Mouse (Mus musculus): Measurements from ENCODE around the gene Dbp. TPM values are rescaled to one million over a fixed set of nuclear protein-coding genes. Genes with fewer than 3 reads are reported as not detected.

The Dbp gene
- polyA plus RNA-seq, 1 experiment: 26.2 TPM

DNA sequence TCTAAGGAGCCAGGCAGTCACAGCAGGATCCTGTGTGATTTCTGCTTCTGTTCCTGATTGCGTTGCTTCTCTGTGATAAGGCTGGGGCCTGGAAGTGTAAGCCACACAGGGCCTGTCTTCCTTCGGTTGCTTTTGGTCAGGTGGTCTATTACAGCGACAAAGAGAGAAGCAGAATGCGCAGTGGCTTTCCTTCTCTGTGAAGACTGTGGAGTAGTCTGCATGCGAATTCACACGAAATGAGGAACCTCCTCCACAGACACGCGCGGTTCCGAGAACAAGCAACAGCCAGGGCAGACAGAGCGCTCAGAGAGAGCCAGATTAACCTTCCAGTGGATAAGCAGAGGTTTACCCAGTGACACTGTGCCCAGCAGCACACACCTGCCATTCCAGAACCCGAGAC is 36.4 kb downstream of the Dbp start:
- H3K36me3 ChIP-seq (ENCODE audit: control insufficient read depth, insufficient read depth): no peaks in the 10 kb centered on the region
- TF ChIP-seq TCF3 (IDR thresholded peaks at IDR 0.05; ENCODE audit: insufficient read length, low read depth): no peak
- TF ChIP-seq POLR2AphosphoS2 (IDR thresholded peaks at IDR 0.05; ENCODE audit: insufficient read length, low read depth): no peak
- no peak for TF ChIP-seq MYOD1 (IDR thresholded peaks at IDR 0.05; ENCODE audit: control insufficient read depth in 1 of 3, insufficient read length in 2 of 3, low read depth in 2 of 3)
- TF ChIP-seq MYOG (IDR thresholded peaks at IDR 0.05; ENCODE audit: control insufficient read depth in 1 of 3, insufficient read depth in 1 of 3, insufficient read length in 2 of 3, low read depth in 2 of 3): no peak
- no peak for TF ChIP-seq MAX (IDR thresholded peaks at IDR 0.05; ENCODE audit: low read depth)
- no peak for TF ChIP-seq USF1 (IDR thresholded peaks at IDR 0.05; ENCODE audit: low read depth)
- no peak for TF ChIP-seq SRF (IDR thresholded peaks at IDR 0.05; ENCODE audit: control insufficient read depth, insufficient read length, low read depth)
- no peak for TF ChIP-seq CEBPB (IDR thresholded peaks at IDR 0.05; ENCODE audit: insufficient read depth, poor library complexity, severe bottlenecking)
- TF ChIP-seq TCF12 (IDR thresholded peaks at IDR 0.05; ENCODE audit: insufficient read depth, poor library complexity, severe bottlenecking): no peak
- TF ChIP-seq POLR2A (IDR thresholded peaks at IDR 0.05; ENCODE audit: insufficient read length, low read depth): no peak
- TF ChIP-seq REST (IDR thresholded peaks at IDR 0.05; ENCODE audit: insufficient read depth, insufficient read length): no peak
- no peak for TF ChIP-seq E2F4 (IDR thresholded peaks at IDR 0.05; ENCODE audit: insufficient read depth)
- H3ac ChIP-seq (ENCODE audit: control insufficient read depth, insufficient read length): no peak overlapping the region
- no peaks in the 10 kb centered on the region for H3K79me2 ChIP-seq (ENCODE audit: control insufficient read depth, insufficient read depth)
- no peaks in the 10 kb centered on the region for H3K27me3 ChIP-seq (ENCODE audit: control insufficient read depth, insufficient read depth, insufficient read length)
- H3K4me3 ChIP-seq: no peak overlapping the region
- H3K4me2 ChIP-seq (ENCODE audit: low read depth): no peak overlapping the region

DNA sequence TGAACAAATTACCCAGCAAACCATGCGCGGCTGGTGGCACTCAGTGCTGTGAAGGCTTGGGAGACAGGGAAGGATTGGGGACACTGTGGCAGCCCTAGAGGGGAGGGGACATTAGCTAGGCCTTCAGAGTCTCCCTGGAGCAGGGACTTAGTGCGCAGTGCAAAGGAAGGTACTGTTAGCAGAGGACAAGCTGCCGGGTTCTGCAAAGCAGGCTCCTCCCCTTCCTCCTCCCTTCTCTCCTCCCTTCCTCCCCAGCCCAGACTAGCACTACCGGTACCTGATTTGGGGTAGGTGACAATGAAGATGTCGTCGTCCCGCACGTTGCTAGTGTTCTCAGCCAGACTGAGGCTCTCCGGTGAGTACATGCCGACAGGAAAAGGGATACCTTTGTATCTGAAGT is 36.9 kb downstream of the Dbp start:
- Histone ChIP-seq H3K4me2 (ENCODE audit: low read depth) (no peak overlapping the region), H3K4me3 (no peak overlapping the region), H3K36me3 (ENCODE audit: control insufficient read depth, insufficient read depth) (no peaks in the 10 kb centered on the region), H3K27me3 (ENCODE audit: control insufficient read depth, insufficient read depth, insufficient read length) (no peaks in the 10 kb centered on the region), H3ac (ENCODE audit: control insufficient read depth, insufficient read length) (no peak overlapping the region), H3K79me2 (ENCODE audit: control insufficient read depth, insufficient read depth) (no peaks in the 10 kb centered on the region)
- TF ChIP-seq MYOD1 (IDR thresholded peaks at IDR 0.05; ENCODE audit: control insufficient read depth in 1 of 3, insufficient read length in 2 of 3, low read depth in 2 of 3): no peak
- TF ChIP-seq SRF (IDR thresholded peaks at IDR 0.05; ENCODE audit: control insufficient read depth, insufficient read length, low read depth): no peak
- no peak for TF ChIP-seq POLR2A (IDR thresholded peaks at IDR 0.05; ENCODE audit: insufficient read length, low read depth)
- no peak for TF ChIP-seq REST (IDR thresholded peaks at IDR 0.05; ENCODE audit: insufficient read depth, insufficient read length)
- TF ChIP-seq TCF12 (IDR thresholded peaks at IDR 0.05; ENCODE audit: insufficient read depth, poor library complexity, severe bottlenecking): no peak
- no peak for TF ChIP-seq USF1 (IDR thresholded peaks at IDR 0.05; ENCODE audit: low read depth)
- no peak for TF ChIP-seq MAX (IDR thresholded peaks at IDR 0.05; ENCODE audit: low read depth)
- TF ChIP-seq TCF3 (IDR thresholded peaks at IDR 0.05; ENCODE audit: insufficient read length, low read depth): no peak
- no peak for TF ChIP-seq E2F4 (IDR thresholded peaks at IDR 0.05; ENCODE audit: insufficient read depth)
- TF ChIP-seq POLR2AphosphoS2 (IDR thresholded peaks at IDR 0.05; ENCODE audit: insufficient read length, low read depth): no peak
- TF ChIP-seq MYOG (IDR thresholded peaks at IDR 0.05; ENCODE audit: control insufficient read depth in 1 of 3, insufficient read depth in 1 of 3, insufficient read length in 2 of 3, low read depth in 2 of 3): no peak
- no peak for TF ChIP-seq CEBPB (IDR thresholded peaks at IDR 0.05; ENCODE audit: insufficient read depth, poor library complexity, severe bottlenecking)

DNA sequence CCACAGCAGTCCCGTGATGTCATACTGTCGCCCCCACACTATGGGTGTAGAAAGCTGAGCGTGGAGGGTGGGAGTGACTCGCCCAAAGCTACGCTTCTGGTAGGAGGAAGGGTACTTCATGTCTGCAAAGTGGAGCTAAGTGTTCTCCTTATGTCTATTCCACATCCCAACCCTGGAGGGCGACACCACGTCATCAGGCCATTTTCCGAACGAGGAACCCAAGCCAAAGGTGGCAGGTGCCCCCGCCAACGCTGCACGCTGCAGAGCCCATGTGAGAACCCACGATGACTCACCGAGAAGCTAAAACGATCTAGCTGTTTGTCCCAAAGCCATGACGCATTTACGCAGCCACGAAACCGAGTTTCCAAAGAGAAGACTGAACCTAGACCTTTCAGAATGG is 37.5 kb downstream of the Dbp start:
- no peaks in the 10 kb centered on the region for H3K79me2 ChIP-seq (ENCODE audit: control insufficient read depth, insufficient read depth)
- H3ac ChIP-seq (ENCODE audit: control insufficient read depth, insufficient read length): no peak overlapping the region
- H3K36me3 ChIP-seq (ENCODE audit: control insufficient read depth, insufficient read depth): no peaks in the 10 kb centered on the region
- H3K4me3 ChIP-seq: no peak overlapping the region
- no peaks in the 10 kb centered on the region for H3K27me3 ChIP-seq (ENCODE audit: control insufficient read depth, insufficient read depth, insufficient read length)
- TF ChIP-seq POLR2AphosphoS2 (IDR thresholded peaks at IDR 0.05; ENCODE audit: insufficient read length, low read depth) (no peak), SRF (IDR thresholded peaks at IDR 0.05; ENCODE audit: control insufficient read depth, insufficient read length, low read depth) (no peak), TCF12 (IDR thresholded peaks at IDR 0.05; ENCODE audit: insufficient read depth, poor library complexity, severe bottlenecking) (peak; percentile 8), POLR2A (IDR thresholded peaks at IDR 0.05; ENCODE audit: insufficient read length, low read depth) (no peak), USF1 (IDR thresholded peaks at IDR 0.05; ENCODE audit: low read depth) (no peak), TCF3 (IDR thresholded peaks at IDR 0.05; ENCODE audit: insufficient read length, low read depth) (no peak), MYOG (IDR thresholded peaks at IDR 0.05; ENCODE audit: control insufficient read depth in 1 of 3, insufficient read depth in 1 of 3, insufficient read length in 2 of 3, low read depth in 2 of 3) (peak in 2 of 3 experiments; percentile 45 to 86), E2F4 (IDR thresholded peaks at IDR 0.05; ENCODE audit: insufficient read depth) (no peak), MYOD1 (IDR thresholded peaks at IDR 0.05; ENCODE audit: control insufficient read depth in 1 of 3, insufficient read length in 2 of 3, low read depth in 2 of 3) (peak in 2 of 3 experiments; percentile 70 to 93), REST (IDR thresholded peaks at IDR 0.05; ENCODE audit: insufficient read depth, insufficient read length) (no peak), CEBPB (IDR thresholded peaks at IDR 0.05; ENCODE audit: insufficient read depth, poor library complexity, severe bottlenecking) (no peak), MAX (IDR thresholded peaks at IDR 0.05; ENCODE audit: low read depth) (no peak)
- H3K4me2 ChIP-seq (ENCODE audit: low read depth): peak overlapping the region; percentile 42

DNA sequence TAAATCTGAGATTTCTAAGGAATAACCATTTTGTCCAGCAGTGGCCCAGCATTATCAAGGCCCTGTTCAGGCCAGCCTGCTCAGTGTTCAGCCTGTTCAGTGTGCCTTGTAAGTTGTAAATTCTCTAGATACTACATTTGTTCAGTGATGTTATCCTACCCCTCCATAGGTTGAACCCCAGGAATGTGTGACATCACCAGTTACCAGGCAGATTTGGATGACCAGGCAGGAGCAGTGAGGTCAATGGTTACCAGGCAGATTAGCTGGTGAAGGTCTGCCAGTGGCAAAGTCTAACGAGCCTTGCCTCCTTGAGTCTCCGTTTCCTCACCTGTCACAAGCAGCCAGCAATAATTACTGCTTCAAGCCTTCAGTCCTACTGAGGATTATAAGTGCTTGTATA is 39.5 kb downstream of the Dbp start:
- Histone ChIP-seq H3K27me3 (ENCODE audit: control insufficient read depth, insufficient read depth, insufficient read length) (no peaks in the 10 kb centered on the region), H3ac (ENCODE audit: control insufficient read depth, insufficient read length) (no peak overlapping the region), H3K79me2 (ENCODE audit: control insufficient read depth, insufficient read depth) (no peaks in the 10 kb centered on the region), H3K4me3 (no peak overlapping the region), H3K4me2 (ENCODE audit: low read depth) (no peak overlapping the region), H3K36me3 (ENCODE audit: control insufficient read depth, insufficient read depth) (no peaks in the 10 kb centered on the region)
- TF ChIP-seq REST (IDR thresholded peaks at IDR 0.05; ENCODE audit: insufficient read depth, insufficient read length) (no peak), MYOD1 (IDR thresholded peaks at IDR 0.05; ENCODE audit: control insufficient read depth in 1 of 3, insufficient read length in 2 of 3, low read depth in 2 of 3) (no peak), TCF3 (IDR thresholded peaks at IDR 0.05; ENCODE audit: insufficient read length, low read depth) (no peak), MAX (IDR thresholded peaks at IDR 0.05; ENCODE audit: low read depth) (no peak), SRF (IDR thresholded peaks at IDR 0.05; ENCODE audit: control insufficient read depth, insufficient read length, low read depth) (no peak), POLR2AphosphoS2 (IDR thresholded peaks at IDR 0.05; ENCODE audit: insufficient read length, low read depth) (no peak), TCF12 (IDR thresholded peaks at IDR 0.05; ENCODE audit: insufficient read depth, poor library complexity, severe bottlenecking) (no peak), CEBPB (IDR thresholded peaks at IDR 0.05; ENCODE audit: insufficient read depth, poor library complexity, severe bottlenecking) (no peak), MYOG (IDR thresholded peaks at IDR 0.05; ENCODE audit: control insufficient read depth in 1 of 3, insufficient read depth in 1 of 3, insufficient read length in 2 of 3, low read depth in 2 of 3) (no peak), E2F4 (IDR thresholded peaks at IDR 0.05; ENCODE audit: insufficient read depth) (no peak), POLR2A (IDR thresholded peaks at IDR 0.05; ENCODE audit: insufficient read length, low read depth) (no peak), USF1 (IDR thresholded peaks at IDR 0.05; ENCODE audit: low read depth) (no peak)

Measured in myocyte (in vitro differentiated cells).